Mouse (Mus musculus) kidney, postnatal 4 days (tissue): ENCODE data around the gene Dnah8.
"Not testable (repeated sequence)": the region's sequence is repeated elsewhere in the genome, so short reads cannot be mapped to it uniquely, and the experiment has no call there.

Experiments used
- DNase-seq, 2 experiments: peaks; one replicate each; pipeline ENCODE4 v3.0.0; 2021; ENCODE audit warnings: mixed read lengths in 2 of 2

Gene Dnah8

GRCm38 (mm10) chr17:30609305-30609979 lies 14.7 kb upstream of the Dnah8 start:
- DNase-seq = peak; percentile 76 to 80

DNA sequence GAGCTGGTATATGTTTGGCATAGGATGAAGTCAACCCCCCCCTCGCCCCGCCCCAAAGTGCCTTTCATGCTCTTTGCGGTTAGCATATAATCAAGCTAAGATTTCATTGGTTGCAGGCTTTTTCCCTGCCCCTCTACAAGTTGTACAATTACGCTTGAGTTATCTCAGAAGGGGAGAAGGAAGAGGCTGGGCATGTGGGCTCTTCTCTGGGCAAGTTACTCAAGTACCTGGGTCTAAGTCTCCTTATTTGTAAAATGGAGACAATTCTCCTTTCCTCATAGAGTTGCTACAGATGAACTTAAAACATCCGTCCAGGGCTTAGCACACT lies 14.2 kb upstream of the Dnah8 start:
- DNase-seq = no peak

- no peak for DNase-seq
Measured at GRCm38 (mm10) chr17:30610739-30611138, 13.4 kb upstream of the Dnah8 start.

DNA sequence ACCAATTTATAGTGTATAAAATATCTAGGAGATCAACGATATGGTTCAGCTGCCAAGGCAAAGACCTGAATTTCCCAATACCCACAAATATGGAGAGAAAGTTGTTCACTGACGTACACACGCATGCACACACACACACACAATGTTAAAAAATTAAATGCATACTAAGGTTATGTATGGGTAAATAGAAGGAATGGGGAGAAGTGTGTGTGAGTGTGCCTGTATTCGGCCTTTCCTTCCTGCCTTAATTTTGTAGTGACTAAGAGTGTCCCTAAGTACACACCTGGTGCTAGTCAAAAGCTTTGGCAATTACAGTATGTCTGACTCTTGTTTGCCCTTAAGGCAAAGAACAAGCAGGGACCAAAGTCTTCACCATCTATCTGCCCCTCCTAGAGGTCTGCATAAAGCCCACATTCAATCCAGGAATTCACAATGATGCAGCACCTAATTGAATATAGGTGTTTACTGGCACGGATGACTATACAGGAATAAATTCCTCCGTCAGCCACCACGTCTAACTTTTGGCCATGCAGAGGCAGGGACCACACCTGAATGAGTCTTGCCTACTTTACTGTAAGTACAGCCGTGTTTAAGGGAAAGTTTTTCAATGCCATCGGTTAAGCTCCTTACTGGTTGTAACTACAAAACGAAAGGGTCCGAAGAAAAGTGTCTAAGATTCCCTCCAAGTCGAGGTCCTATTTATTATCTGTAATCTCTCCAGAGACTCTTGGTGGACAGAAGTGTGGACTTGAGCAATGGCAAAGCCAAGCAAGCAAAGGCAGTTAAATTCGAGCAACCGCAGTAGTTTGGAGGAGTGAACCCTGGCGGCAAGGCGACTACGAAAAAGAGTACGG lies 12.7 kb upstream of the Dnah8 start:
- DNase-seq = no peak

- DNase-seq = peak; percentile 100
Measured at GRCm38 (mm10) chr17:30612075-30612859, 11.9 kb upstream of the Dnah8 start.

DNA sequence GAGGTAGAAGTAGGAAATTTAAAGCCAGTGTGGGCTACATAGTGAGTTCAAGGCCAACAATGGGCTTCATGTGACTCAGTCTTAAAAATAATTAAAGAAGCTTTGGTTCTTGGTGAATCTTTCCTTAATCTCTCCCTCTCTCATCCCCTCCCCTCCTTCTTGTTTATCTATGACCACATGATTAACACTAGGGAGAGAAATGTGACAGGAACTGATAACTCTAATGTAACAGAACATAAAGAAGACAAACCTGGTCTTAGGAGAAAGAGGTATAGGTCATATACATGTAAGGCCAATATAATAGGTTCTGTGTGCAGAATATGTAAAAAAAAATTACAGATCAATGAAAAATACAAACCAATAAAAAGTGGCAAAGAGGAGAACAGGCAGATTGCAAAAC lies 10.8 kb upstream of the Dnah8 start:
- DNase-seq = no peak

- DNase-seq = no peak
Measured at GRCm38 (mm10) chr17:30616203-30616602, 8.0 kb upstream of the Dnah8 start.

GRCm38 (mm10) chr17:30618136-30618891 lies 5.8 kb upstream of the Dnah8 start:
- no peak for DNase-seq

GRCm38 (mm10) chr17:30619153-30619552 lies 5.0 kb upstream of the Dnah8 start:
- no peak for DNase-seq

DNA sequence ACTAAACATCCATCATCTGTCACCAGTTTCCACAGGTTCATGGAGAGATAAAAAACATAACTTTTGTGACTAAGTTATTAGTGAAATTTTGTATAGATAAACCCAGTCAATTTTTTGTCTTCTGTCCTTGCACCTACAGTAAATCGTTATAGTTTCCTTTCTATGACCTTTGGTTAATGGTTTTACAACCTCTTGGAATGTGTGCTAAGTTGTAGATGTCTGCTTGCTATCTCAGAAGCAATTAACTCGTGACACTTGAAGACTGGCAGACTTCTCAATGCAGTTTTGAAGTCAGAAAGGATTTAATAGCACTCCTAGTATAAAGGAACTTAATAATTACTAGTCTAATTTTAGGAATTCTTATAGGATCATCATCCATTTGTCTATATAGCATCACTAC lies 3.6 kb upstream of the Dnah8 start:
- no peak for DNase-seq

DNA sequence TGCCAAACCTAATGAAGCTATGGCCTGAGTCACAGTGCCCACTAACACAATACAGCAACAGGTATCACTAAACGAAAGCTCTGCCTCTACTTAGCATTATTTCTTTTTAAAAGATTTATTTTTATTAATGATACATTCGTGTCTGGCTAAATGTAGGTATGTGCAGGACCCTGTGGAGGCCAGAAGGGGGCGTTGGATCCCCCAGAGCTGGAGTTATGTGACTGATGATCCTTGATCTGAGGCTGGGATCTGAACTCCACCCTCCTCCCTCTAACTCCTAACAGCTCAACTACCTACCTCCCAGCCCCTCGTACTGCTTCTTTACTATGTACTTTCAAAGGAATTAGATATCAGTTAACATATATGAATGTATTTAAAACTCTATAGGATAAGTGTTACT lies 2.7 kb upstream of the Dnah8 start:
- DNase-seq = no peak

- no peak for DNase-seq
Measured at GRCm38 (mm10) chr17:30623200-30623599, 954 bp upstream of the Dnah8 start.

- not testable (repeated sequence) for DNase-seq
Measured at GRCm38 (mm10) chr17:30626719-30627118, 2.6 kb downstream of the Dnah8 start, which contains the start of gene Glo1. Gene Glo1 (minus strand): TSS chr17:30626871.

- peak; percentile 63 to 69 for DNase-seq
Measured at GRCm38 (mm10) chr17:30635367-30635766, 11.2 kb downstream of the Dnah8 start.

GRCm38 (mm10) chr17:30637714-30638113 lies 13.6 kb downstream of the Dnah8 start:
- no peak for DNase-seq

- no peak for DNase-seq
Measured at GRCm38 (mm10) chr17:30638996-30639395, 14.8 kb downstream of the Dnah8 start.

GRCm38 (mm10) chr17:30640896-30641295 lies 16.7 kb downstream of the Dnah8 start:
- DNase-seq = no peak

DNA sequence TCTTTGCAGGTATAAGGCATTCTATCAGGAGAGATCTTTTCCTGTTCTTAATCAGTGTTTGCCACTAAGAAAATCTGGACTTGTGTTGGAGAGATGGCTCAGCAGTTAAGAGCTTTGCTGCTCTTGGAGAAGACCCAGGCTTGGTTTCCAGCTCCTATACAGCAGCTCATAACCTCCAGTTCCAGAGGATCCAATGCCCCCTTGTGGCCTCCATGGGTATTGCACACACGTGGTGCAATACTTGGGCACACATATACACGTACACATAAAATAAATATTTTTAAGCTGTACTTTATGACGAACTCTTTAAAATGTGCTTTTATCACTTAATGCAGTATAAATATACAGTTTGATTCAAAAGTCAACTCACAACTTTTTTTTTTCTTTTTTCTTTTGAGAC lies 24.6 kb downstream of the Dnah8 start:
- no peak for DNase-seq

DNA sequence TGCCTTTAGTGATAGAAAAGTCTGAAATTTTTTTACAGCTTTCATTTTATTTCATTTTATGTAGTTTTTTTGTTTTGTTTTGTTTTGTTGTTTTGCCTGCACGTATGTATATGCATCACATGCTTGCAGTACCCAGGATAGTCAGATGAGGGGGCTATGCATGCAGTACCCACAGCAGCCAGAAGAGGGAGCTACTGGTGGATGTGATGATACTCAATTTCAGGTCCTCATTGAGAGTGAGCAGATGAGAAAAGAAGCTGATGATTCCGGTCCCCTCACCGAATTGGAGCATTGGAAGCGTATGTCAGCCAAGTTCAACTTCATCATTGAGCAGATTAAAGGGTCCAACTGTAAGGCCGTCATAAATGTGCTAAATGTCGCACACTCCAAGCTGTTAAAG lies 28.9 kb downstream of the Dnah8 start:
- peak; percentile 16 to 27 for DNase-seq

- no peak for DNase-seq
Measured at GRCm38 (mm10) chr17:30657530-30658151, 33.5 kb downstream of the Dnah8 start.

DNA sequence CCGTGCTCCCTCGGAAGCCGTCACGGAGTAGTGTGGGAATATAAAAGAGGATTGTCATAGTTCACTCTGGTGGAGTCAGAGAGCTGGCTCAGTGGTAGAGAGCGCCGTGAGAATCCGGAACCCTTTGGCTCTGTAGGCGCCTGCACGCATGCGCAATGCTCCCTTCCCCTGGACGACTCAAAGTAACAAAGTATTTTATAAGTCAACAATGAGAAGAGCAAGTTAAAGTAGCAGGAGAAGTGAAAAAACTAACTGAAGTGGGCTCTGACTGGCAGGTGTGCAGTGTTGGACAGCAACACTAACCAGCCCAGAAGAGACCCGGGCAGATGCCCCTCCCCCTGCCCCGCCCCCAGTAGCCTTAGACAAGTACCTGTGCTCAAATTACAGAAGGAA lies 34.0 kb downstream of the Dnah8 start:
- peak; percentile 86 to 89 for DNase-seq

- no peak for DNase-seq
Measured at GRCm38 (mm10) chr17:30662131-30662530, 38.0 kb downstream of the Dnah8 start.
